In the genomic region with DNA sequence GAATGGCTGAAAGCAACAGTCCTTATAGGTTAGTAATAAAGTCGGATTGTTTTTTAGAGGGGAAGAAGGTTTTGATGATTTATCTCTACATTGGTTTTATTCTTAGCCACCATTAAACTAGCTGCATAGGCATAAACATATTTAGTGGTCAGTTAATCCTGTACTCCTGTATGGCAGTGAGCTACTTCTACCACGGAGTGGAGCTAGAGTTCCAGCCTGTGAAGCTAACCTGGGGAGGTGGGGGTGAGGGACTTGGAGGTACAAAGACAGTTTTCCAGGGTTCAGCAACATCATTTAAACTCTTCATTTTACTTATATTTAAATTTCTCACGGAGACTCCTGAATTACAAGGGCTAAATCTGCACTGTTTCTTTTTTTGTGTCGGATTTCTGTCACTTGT, we compare ENCODE assay signal across 14 mouse cellular contexts. TPM values are rescaled to one million over a fixed set of nuclear protein-coding genes. Genes with fewer than 3 reads are reported as not detected.
A peak's percentile ranks its signal among the peaks of the same experiment; 100 is the strongest.
DNase-seq lines count a peak whose midpoint lies in the region; ATAC-seq lines count a peak whose summit lies in the region.
"Had no signal": no experiment of that assay in that cellular context is flagged by ENCODE, and none has a peak within 500 bp of the region (broad histone marks: within the 10 kb centered on the region; RNA-seq: fewer than 3 reads in every experiment).

No protein-coding gene starts in this region.

- H3K9me3 ChIP-seq in midbrain, embryonic 13.5 days: no peaks in the 10 kb centered on the region
- H3K9me3 ChIP-seq in midbrain, embryonic 10.5 days (replicated peaks): no peaks in the 10 kb centered on the region
- H3K9me3 ChIP-seq: heart, embryonic 13.5 days had no signal

- H3K36me3 ChIP-seq in midbrain, embryonic 13.5 days: no peaks in the 10 kb centered on the region
- H3K36me3 ChIP-seq in midbrain, embryonic 10.5 days: no peaks in the 10 kb centered on the region
- H3K36me3 ChIP-seq: heart, embryonic 13.5 days had no signal

- no peak overlapping the region for H3K9ac ChIP-seq in midbrain, embryonic 13.5 days (replicated peaks)
- H3K9ac ChIP-seq: heart, embryonic 13.5 days had no signal

- H3K27ac ChIP-seq in midbrain, embryonic 13.5 days: no peak overlapping the region
- no peak overlapping the region for H3K27ac ChIP-seq in midbrain, embryonic 10.5 days (replicated peaks)
- H3K27ac ChIP-seq: heart, embryonic 13.5 days had no signal

- peaks cover 9% of the 10 kb centered on the region for H3K4me1 ChIP-seq in midbrain, embryonic 13.5 days (replicated peaks)
- H3K4me1 ChIP-seq in midbrain, embryonic 10.5 days: peaks cover 14% of the 10 kb centered on the region
- H3K4me1 ChIP-seq: heart, embryonic 13.5 days had no signal

- intact Hi-C loops in heart, postnatal 14 days (cut with DNase I): no loop called here

- H3K27me3 ChIP-seq in midbrain, embryonic 13.5 days: no peaks in the 10 kb centered on the region
- H3K27me3 ChIP-seq in midbrain, embryonic 10.5 days (ENCODE audit: low read depth, poor library complexity, severe bottlenecking): no peaks in the 10 kb centered on the region
- H3K27me3 ChIP-seq: heart, embryonic 13.5 days had no signal

- peak; percentile 84 for ATAC-seq in frontal cortex, adult (ENCODE audit: low TSS enrichment)
- ATAC-seq in midbrain, embryonic 13.5 days: peak; percentile 51; the same call in 1 of the 2 replicates

- WGBS in midbrain, embryonic 13.5 days: 23% methylated on average over 4 of the region's 4 CpGs
- WGBS in midbrain, embryonic 10.5 days: 15% methylated on average over 4 of the region's 4 CpGs

- no peak overlapping the region for H3K4me2 ChIP-seq in midbrain, embryonic 13.5 days (replicated peaks)
- H3K4me2 ChIP-seq: heart, embryonic 13.5 days had no signal

- H3K4me3 ChIP-seq in midbrain, embryonic 13.5 days (replicated peaks): no peak overlapping the region
- H3K4me3 ChIP-seq in midbrain, embryonic 10.5 days: no peak overlapping the region
- H3K4me3 ChIP-seq: heart, embryonic 13.5 days had no signal

- DNase-seq in frontal cortex, postnatal 25 days (ENCODE audit: low spot score in 2 of 2): no peak
- DNase-seq in midbrain, embryonic 10.5 days (ENCODE audit: low spot score): no peak
- peak; percentile 52 for DNase-seq in ZHBTc4 (ENCODE audit: low read depth, low spot score)
- peak; percentile 70 for DNase-seq in retina, postnatal 1 day
- DNase-seq in heart, adult 9 months (ENCODE audit: low spot score in 2 of 2): no peak
- no peak for DNase-seq in heart, postnatal 14 days
- DNase-seq: kidney, postnatal 10 days; right cerebral cortex, adult 18-20 months had no signal

RNA-seq across cellular contexts. Expression of a gene that starts 46.3 kb away (rescaled TPM):
- not detected in 2 replicates for polyA plus RNA-seq in midbrain, embryonic 13.5 days (2015; fragmentation: Nextera tagmentation; extraction: Ambion mirVana)
- 0.09 TPM in 1 of 2 replicates, not detected in the other for polyA plus RNA-seq in midbrain, embryonic 10.5 days (2016; fragmentation: Nextera tagmentation; extraction: Ambion mirVana)
- not detected for total RNA-seq in heart, postnatal 14 days (2021)
- total RNA-seq: adrenal gland, postnatal 4 days; left cerebral cortex, postnatal 25 days had no signal
- polyA plus RNA-seq: heart, embryonic 13.5 days; lung, embryonic 16.5 days had no signal

RNA-seq across cellular contexts. Expression of a gene that starts 49.3 kb away (rescaled TPM):
- not detected in 2 replicates for polyA plus RNA-seq in midbrain, embryonic 13.5 days (2015; fragmentation: Nextera tagmentation; extraction: Ambion mirVana)
- polyA plus RNA-seq in midbrain, embryonic 10.5 days (2016; fragmentation: Nextera tagmentation; extraction: Ambion mirVana): not detected in 2 replicates
- not detected for total RNA-seq in heart, postnatal 14 days (2021)
- total RNA-seq: adrenal gland, postnatal 4 days; left cerebral cortex, postnatal 25 days had no signal
- polyA plus RNA-seq: heart, embryonic 13.5 days; lung, embryonic 16.5 days had no signal

Comparison
In these comparisons a context has a peak if more than half of its experiments do, and no peak if none do; other contexts are left out.
1. DNase-seq: peak in ZHBTc4 (single experiment) and retina, postnatal 1 day (single experiment); none in frontal cortex, postnatal 25 days (0 of 2), midbrain, embryonic 10.5 days (single experiment), heart, adult 9 months (0 of 2) and heart, postnatal 14 days (0 of 2).